Mouse (Mus musculus) retina, embryonic 14.5 days (tissue): ENCODE measurements around the gene Hdx.

Experiments used
- DNase-seq: peaks from one replicate; pipeline ENCODE4 v3.0.0-alpha.2; 2015; ENCODE audit warnings: low spot score

The Hdx gene

GRCm38 (mm10) chrX:111696356-111697282 lies at the start of gene Hdx:
Gene Hdx, minus strand, starts transcription at chrX:111697079.
- peak; percentile 86 for DNase-seq

- peak; percentile 2 for DNase-seq
These were observed 11.2 kb downstream of the Hdx start for GRCm38 (mm10) chrX:111685665-111686064.

- no peak for DNase-seq
These were observed 25.2 kb downstream of the Hdx start for GRCm38 (mm10) chrX:111671685-111672084.

- no peak for DNase-seq
These were observed 36.5 kb downstream of the Hdx start for GRCm38 (mm10) chrX:111660381-111660780.

- DNase-seq, result no peak
These were observed 38.2 kb downstream of the Hdx start for GRCm38 (mm10) chrX:111658671-111659070.

- DNase-seq, result no peak
These were observed 51.9 kb downstream of the Hdx start for GRCm38 (mm10) chrX:111644945-111645344.

- no peak for DNase-seq
These were observed 56.3 kb downstream of the Hdx start for GRCm38 (mm10) chrX:111640616-111641015.

- no peak for DNase-seq
These were observed 99.2 kb downstream of the Hdx start for GRCm38 (mm10) chrX:111597631-111598161.

- DNase-seq, result no peak
These were observed 109.3 kb downstream of the Hdx start for GRCm38 (mm10) chrX:111587616-111588015.

- no peak for DNase-seq
These were observed 119.8 kb downstream of the Hdx start for GRCm38 (mm10) chrX:111577044-111577443.

GRCm38 (mm10) chrX:111537859-111538258 lies 159.0 kb downstream of the Hdx start, which contains the start of gene Rps6ka6:
Gene Rps6ka6, minus strand, starts transcription at chrX:111537959.
- DNase-seq, result no peak
